Mouse (Mus musculus) left cerebral cortex, postnatal 14 days (tissue): ENCODE data around the gene Cd6. TPM values are rescaled to one million over a fixed set of nuclear protein-coding genes. Genes with fewer than 3 reads are reported as not detected.

Experiments used
- DNase-seq, 2 experiments: peaks; one replicate each; pipeline ENCODE4 v3.0.0; 2021 to 2022; ENCODE audit warnings: low spot score in 2 of 2, mixed read lengths in 1 of 2
- intact Hi-C: fragments of 180-260 bp; cut with DNase I; formaldehyde crosslinking; loops from one replicate; pipeline ENCODE4 v1.15.1; 2025
- total RNA-seq, 2 experiments: library from RNA; stranded (reverse); gene quantifications; 2 replicates each; pipeline ENCODE4 v1.2.3; 2021

Gene Cd6
- total RNA-seq, 2 experiments from 2014 or later, result 1.3 to 1.5 TPM

- intact Hi-C loops, result no loop called here
- DNase-seq, result no peak
Measured at GRCm38 (mm10) chr19:10841721-10842626, 12.1 kb upstream of the Cd6 start.

- DNase-seq, result no peak
- intact Hi-C loops, result no loop called here
Measured at GRCm38 (mm10) chr19:10839010-10839892, 9.4 kb upstream of the Cd6 start, which contains the start of gene Slc15a3. Slc15a3 (plus strand) TSS chr19:10839727.

GRCm38 (mm10) chr19:10835671-10836070, 5.8 kb upstream of the Cd6 start:
- intact Hi-C loops, result no loop called here
- no peak for DNase-seq

- no peak for DNase-seq
- intact Hi-C loops, result no loop called here
Measured at GRCm38 (mm10) chr19:10833611-10834010, 3.8 kb upstream of the Cd6 start.

- intact Hi-C loops, result no loop called here
- no peak for DNase-seq
Measured at GRCm38 (mm10) chr19:10832030-10832429, 2.2 kb upstream of the Cd6 start.

GRCm38 (mm10) chr19:10831424-10831823, 1.6 kb upstream of the Cd6 start:
- peak; percentile 52 to 57 for DNase-seq
- intact Hi-C loops, result no loop called here

- no peak for DNase-seq
- intact Hi-C loops, result no loop called here
Measured at GRCm38 (mm10) chr19:10828321-10828720, 1.5 kb downstream of the Cd6 start.

GRCm38 (mm10) chr19:10824061-10824460, 5.8 kb downstream of the Cd6 start:
- intact Hi-C loops, result no loop called here

GRCm38 (mm10) chr19:10822534-10822933, 7.3 kb downstream of the Cd6 start:
- no peak for DNase-seq
- intact Hi-C loops, result no loop called here

More at GRCm38 (mm10) chr19:10824061-10824460, 5.8 kb downstream of the Cd6 start:
- DNase-seq, result no peak

GRCm38 (mm10) chr19:10821319-10821718, 8.5 kb downstream of the Cd6 start:
- intact Hi-C loops, result no loop called here

GRCm38 (mm10) chr19:10818217-10818946, 11.5 kb downstream of the Cd6 start:
- intact Hi-C loops, result no loop called here
- DNase-seq, result no peak

More at GRCm38 (mm10) chr19:10821319-10821718, 8.5 kb downstream of the Cd6 start:
- no peak for DNase-seq

GRCm38 (mm10) chr19:10816462-10816861, 13.4 kb downstream of the Cd6 start:
- intact Hi-C loops, result no loop called here
- no peak for DNase-seq

GRCm38 (mm10) chr19:10815871-10816270, 14.0 kb downstream of the Cd6 start:
- no peak for DNase-seq
- intact Hi-C loops, result no loop called here

GRCm38 (mm10) chr19:10813905-10814304, 16.0 kb downstream of the Cd6 start:
- intact Hi-C loops, result no loop called here
- DNase-seq, result no peak

GRCm38 (mm10) chr19:10813039-10813438, 16.8 kb downstream of the Cd6 start:
- DNase-seq, result no peak
- intact Hi-C loops, result no loop called here

GRCm38 (mm10) chr19:10811471-10811870, 18.4 kb downstream of the Cd6 start:
- intact Hi-C loops, result no loop called here

GRCm38 (mm10) chr19:10810176-10810492, 19.7 kb downstream of the Cd6 start:
- intact Hi-C loops, result no loop called here
- no peak for DNase-seq

More at GRCm38 (mm10) chr19:10811471-10811870, 18.4 kb downstream of the Cd6 start:
- DNase-seq, result no peak

- intact Hi-C loops, result loop anchor here (5.0 kb wide), 1 partner anchor 58 kb away; the partner anchor contains the start of gene Tmem132a
Measured at GRCm38 (mm10) chr19:10809428-10810175, 20.3 kb downstream of the Cd6 start.

More at GRCm38 (mm10) chr19:10809428-10810175, 20.3 kb downstream of the Cd6 start:
- peak; percentile 81 to 94 for DNase-seq
